Mouse (Mus musculus) lung, embryonic 15.5 days (tissue): ENCODE measurements at regions not wholly inside any gene's neighbourhood (a gene's known extent, or its start where the extent isn't known, plus 50 kb on each side); places are given as distances from the start of the nearest gene placed in this dataset.

ENCODE experiments used
- ATAC-seq: fragments of 200-750 bp; cut with Nextera tagmentation; 2 replicates; pipeline ENCODE4 v1.8.0; 2017; ENCODE audit warnings: moderate number of reproducible peaks, borderline replicate concordance; ENCODE audit not compliant: low FRiP score, low TSS enrichment; ENCODE audit errors: extremely low read depth
- H3K27ac ChIP-seq: fragments of 300-500 bp; sonication (generic); 2 replicates; pipeline ENCODE4 v1.5.1; 2015; ENCODE audit warnings: moderate library complexity, mild to moderate bottlenecking, inconsistent platforms
- H3K27me3 ChIP-seq: fragments of 300-500 bp; sonication (generic); 2 replicates; pipeline ENCODE4 v1.6.1; 2015; ENCODE audit warnings: inconsistent platforms
- H3K36me3 ChIP-seq: fragments of 300-500 bp; sonication (generic); 2 replicates; pipeline ENCODE4 v1.6.1; 2015; ENCODE audit warnings: inconsistent platforms
- H3K4me1 ChIP-seq: fragments of 300-500 bp; sonication (generic); 2 replicates; pipeline ENCODE4 v1.6.1; 2015; ENCODE audit warnings: inconsistent platforms
- H3K4me2 ChIP-seq: fragments of 300-500 bp; sonication (generic); 2 replicates; pipeline ENCODE4 v1.6.1; 2015; ENCODE audit warnings: inconsistent platforms, mild to moderate bottlenecking, moderate library complexity
- H3K4me3 ChIP-seq: fragments of 300-500 bp; sonication (generic); 2 replicates; pipeline ENCODE4 v1.5.1; 2015; ENCODE audit warnings: mild to moderate bottlenecking, inconsistent platforms
- H3K9ac ChIP-seq: fragments of 300-500 bp; sonication (generic); 2 replicates; pipeline ENCODE4 v1.6.1; 2015; ENCODE audit warnings: inconsistent platforms
- H3K9me3 ChIP-seq: fragments of 300-500 bp; sonication (generic); 2 replicates; pipeline ENCODE4 v1.6.1; 2016; ENCODE audit warnings: inconsistent platforms
- WGBS: fragments of 180-500 bp; shearing (Covaris S2); methylation state at CpG from one replicate; pipeline ENCODE4 v1.1.7; 2015; 5-methylcytosine and 5-hydroxymethylcytosine counted together

- Histone ChIP-seq H3K27me3 (no peaks in the 10 kb centered on the region), H3K4me3 (no peak overlapping the region), H3K4me1 (no peaks in the 10 kb centered on the region), H3K36me3 (no peaks in the 10 kb centered on the region), H3K9ac (no peak overlapping the region), H3K4me2 (no peak overlapping the region), H3K27ac (no peak overlapping the region), H3K9me3 (no peaks in the 10 kb centered on the region)
- WGBS, result 90% methylated on average over 2 of the region's 2 CpGs
- no peak for ATAC-seq
Observed at GRCm38 (mm10) chr14:16869221-16869620, 50.3 kb upstream of the Rarb start.
